Mouse (Mus musculus) urinary bladder, adult 18-20 months (tissue): Measurements from ENCODE around the gene Pisd.

Experiments
- DNase-seq, 2 experiments: peaks; one replicate each; pipeline ENCODE4 v3.0.0; 2022; ENCODE audit warnings: low spot score in 2 of 2, mixed read lengths in 2 of 2

The Pisd gene

DNA sequence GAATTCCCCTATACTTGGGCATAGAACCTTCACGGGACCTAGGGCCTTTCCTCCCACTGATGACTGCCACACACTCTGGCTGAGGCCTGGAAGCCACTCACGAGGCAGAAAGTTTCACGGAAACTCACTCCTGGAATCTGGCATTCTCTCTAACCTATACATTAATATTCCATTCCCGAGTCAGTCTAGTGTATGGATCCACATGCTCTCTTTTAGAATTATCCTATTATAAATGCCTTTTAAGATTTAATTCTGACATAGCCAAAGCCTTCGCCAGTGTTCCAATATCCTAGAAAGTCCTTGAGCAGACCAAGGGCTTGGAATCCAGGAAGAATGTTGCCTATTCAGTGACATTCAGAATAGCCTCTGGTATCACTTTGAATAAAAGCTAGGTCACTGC lies 74.0 kb downstream of the Pisd start:
- no peak for DNase-seq

DNA sequence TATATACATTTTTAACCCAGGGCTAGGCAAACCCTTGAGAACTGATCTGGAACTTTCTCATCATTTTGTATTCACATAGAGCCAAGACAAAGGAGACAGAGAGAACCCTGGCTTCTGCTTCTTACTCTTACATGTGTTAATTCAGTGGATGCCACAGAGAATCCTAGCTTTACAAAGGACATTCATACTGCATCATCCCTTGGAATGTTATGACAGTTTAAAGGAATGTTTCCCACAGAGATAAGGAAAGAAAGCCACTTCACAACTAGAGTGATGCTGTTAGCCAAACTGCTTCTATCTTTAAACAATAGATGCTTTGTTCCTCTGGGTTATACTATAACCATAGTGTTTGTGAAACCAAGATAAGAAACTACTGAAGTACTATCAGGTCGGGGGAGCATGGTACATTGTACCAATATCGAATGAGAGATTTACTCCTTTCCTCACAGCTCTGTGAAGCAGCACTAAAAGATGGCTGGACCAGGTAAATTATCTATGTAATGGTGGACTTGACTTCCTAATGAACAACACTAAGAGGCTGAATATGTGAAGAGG lies 79.1 kb downstream of the Pisd start:
- DNase-seq: no peak

DNA sequence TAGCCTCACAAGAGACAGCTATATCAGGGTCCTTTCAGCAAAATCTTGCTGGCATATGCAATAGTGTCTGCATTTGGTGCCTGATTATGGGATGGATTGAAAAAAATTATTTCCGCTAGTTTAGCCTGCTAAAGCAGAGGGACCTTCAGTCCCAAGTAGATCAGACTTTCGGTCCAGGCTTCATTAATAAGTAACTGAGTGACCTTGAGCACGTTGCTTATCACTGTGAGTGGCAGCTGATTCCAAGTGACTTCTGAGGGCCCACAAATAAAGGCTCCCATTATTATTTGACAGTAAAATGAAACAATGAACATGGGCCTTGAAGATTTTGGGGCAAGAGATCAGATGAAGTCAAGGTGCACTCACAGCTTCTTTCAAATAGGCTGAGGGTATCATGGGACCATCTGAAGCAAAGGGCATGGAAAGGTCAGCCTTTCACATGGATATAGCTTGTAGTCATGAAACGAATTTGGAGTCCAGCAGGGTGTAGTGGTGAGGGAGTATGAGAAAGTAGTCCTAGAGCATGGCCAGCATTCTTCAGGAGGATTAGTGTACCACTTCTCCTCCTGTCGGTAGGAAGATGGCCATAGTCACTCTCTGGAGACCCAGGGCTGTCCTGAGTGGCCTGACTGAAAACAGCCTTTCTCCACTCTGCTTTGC lies 88.1 kb downstream of the Pisd start:
- no peak for DNase-seq

DNA sequence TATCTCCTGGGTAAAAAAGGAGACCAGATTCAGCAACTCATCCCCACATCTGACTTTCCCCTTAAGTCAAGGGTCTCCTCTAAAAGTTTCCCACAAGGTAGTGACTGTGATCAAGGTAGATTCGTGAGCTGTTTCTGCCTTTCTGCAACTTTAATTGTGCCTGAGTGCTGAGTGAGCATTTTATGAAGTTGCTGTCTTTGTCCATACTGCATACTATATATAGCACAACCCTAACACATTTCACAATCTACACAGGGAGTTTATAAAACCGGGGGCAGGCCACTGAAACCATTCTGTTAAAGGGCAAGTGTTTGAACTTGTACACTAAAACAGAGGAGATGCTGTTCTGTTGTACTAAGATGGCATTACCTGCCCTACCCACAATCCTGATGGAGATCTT lies 92.0 kb downstream of the Pisd start:
- no peak for DNase-seq
